Mouse (Mus musculus): Measurements from ENCODE around the gene Scgb1c1.

GRCm38 (mm10) chr7:140847755-140848580 lies 2.6 kb downstream of the Scgb1c1 start, which contains the start of gene Odf3:
- TF ChIP-seq POLR2A (IDR thresholded peaks at IDR 0.05; ENCODE audit: low read depth, low read length) (no peak), CTCF (IDR thresholded peaks at IDR 0.05; ENCODE audit: extremely low read depth, insufficient read length, insufficient replicate concordance, low read depth, low read length) (no peak)
